Mouse (Mus musculus): ENCODE measurements around the gene March4. TPM values are rescaled to one million over a fixed set of nuclear protein-coding genes. Genes with fewer than 3 reads are reported as not detected.

The March4 gene
- polyA plus RNA-seq (2015; fragmentation: Nextera tagmentation; extraction: Ambion mirVana), result not detected in 2 replicates

- H3K4me1 ChIP-seq, result peaks cover 14% of the 10 kb centered on the region
- WGBS, result under 1% methylated on average over 41 of the region's 41 CpGs
- peak within 1 kb of the TSS; percentile 66 for H3K4me2 ChIP-seq (replicated peaks)
- peak within 1 kb of the TSS; percentile 36 for H3K4me3 ChIP-seq
- no peaks in the 10 kb centered on the region for H3K36me3 ChIP-seq
- no peaks in the 10 kb centered on the region for H3K9me3 ChIP-seq
- H3K27me3 ChIP-seq, result peaks cover 53% of the 10 kb centered on the region
- peak; percentile 90 for ATAC-seq (ENCODE audit: low FRiP score, low read depth)
- no peak within 1 kb of the TSS for H3K27ac ChIP-seq
- no peak within 1 kb of the TSS for H3K9ac ChIP-seq
Measured at GRCm38 (mm10) chr1:72536611-72537351, at the start of gene March4. Gene March4 (minus strand): TSS chr1:72536930.

GRCm38 (mm10) chr1:72585971-72586875 lies 49.5 kb upstream of the March4 start:
- 91% methylated on average over 17 of the region's 17 CpGs for WGBS
- no peaks in the 10 kb centered on the region for H3K9me3 ChIP-seq
- H3K27me3 ChIP-seq, result no peaks in the 10 kb centered on the region
- H3K27ac ChIP-seq, result no peak overlapping the region
- H3K4me2 ChIP-seq (replicated peaks), result no peak overlapping the region
- ATAC-seq (ENCODE audit: low FRiP score, low read depth), result no peak
- H3K4me1 ChIP-seq, result peaks cover 14% of the 10 kb centered on the region
- H3K36me3 ChIP-seq, result peaks cover 52% of the 10 kb centered on the region
- no peak overlapping the region for H3K4me3 ChIP-seq
- no peak overlapping the region for H3K9ac ChIP-seq

GRCm38 (mm10) chr1:72583906-72584305 lies 47.2 kb upstream of the March4 start:
- Histone ChIP-seq H3K9ac (peak overlapping the region; percentile 75), H3K4me1 (peaks cover 14% of the 10 kb centered on the region), H3K36me3 (peaks cover 34% of the 10 kb centered on the region), H3K4me2 (replicated peaks) (peak overlapping the region; percentile 74), H3K27ac (peak overlapping the region; percentile 88; the same call in 1 of the 2 replicates), H3K4me3 (peak overlapping the region; percentile 75), H3K9me3 (no peaks in the 10 kb centered on the region), H3K27me3 (no peaks in the 10 kb centered on the region)
- 72% methylated on average over 4 of the region's 4 CpGs for WGBS
- ATAC-seq (ENCODE audit: low FRiP score, low read depth), result no peak

- H3K4me2 ChIP-seq (replicated peaks), result peak within 1 kb of the TSS; percentile 74
- peak; percentile 100 for ATAC-seq (ENCODE audit: low FRiP score, low read depth)
- peaks cover 20% of the 10 kb centered on the region for H3K4me1 ChIP-seq
- H3K27me3 ChIP-seq, result 0 out of 2 replicates have a peak, but pooled peaks cover 6% of the 10 kb centered on the region
- H3K9ac ChIP-seq, result peak within 1 kb of the TSS; percentile 75
- H3K36me3 ChIP-seq, result peaks cover 27% of the 10 kb centered on the region
- no peaks in the 10 kb centered on the region for H3K9me3 ChIP-seq
- peak within 1 kb of the TSS; percentile 75 for H3K4me3 ChIP-seq
- H3K27ac ChIP-seq, result peak within 1 kb of the TSS; percentile 88
- WGBS, result 1% methylated on average over 25 of the region's 25 CpGs
Measured at GRCm38 (mm10) chr1:72582947-72583731, 46.4 kb upstream of the March4 start, which contains the start of gene Smarcal1. Gene Smarcal1 (plus strand): TSS chr1:72583251.

GRCm38 (mm10) chr1:72578806-72579205 lies 42.1 kb upstream of the March4 start:
- Histone ChIP-seq H3K9ac (no peak overlapping the region), H3K27me3 (peaks cover 14% of the 10 kb centered on the region; the same call in 1 of the 2 replicates), H3K9me3 (no peaks in the 10 kb centered on the region), H3K4me3 (no peak overlapping the region), H3K27ac (no peak overlapping the region), H3K36me3 (no peaks in the 10 kb centered on the region), H3K4me2 (replicated peaks) (no peak overlapping the region), H3K4me1 (peaks cover 16% of the 10 kb centered on the region)
- no peak for ATAC-seq (ENCODE audit: low FRiP score, low read depth)
- 29% methylated on average over 4 of the region's 4 CpGs for WGBS

- peaks cover 14% of the 10 kb centered on the region; the same call in 1 of the 2 replicates for H3K4me1 ChIP-seq
- WGBS, result 42% methylated on average over 15 of the region's 15 CpGs
- H3K27me3 ChIP-seq, result peaks cover 14% of the 10 kb centered on the region; the same call in 1 of the 2 replicates
- H3K9ac ChIP-seq, result no peak overlapping the region
- no peak overlapping the region for H3K4me3 ChIP-seq
- no peak overlapping the region for H3K27ac ChIP-seq
- no peak overlapping the region for H3K4me2 ChIP-seq (replicated peaks)
- no peaks in the 10 kb centered on the region for H3K36me3 ChIP-seq
- no peaks in the 10 kb centered on the region for H3K9me3 ChIP-seq
- no peak for ATAC-seq (ENCODE audit: low FRiP score, low read depth)
Measured at GRCm38 (mm10) chr1:72578351-72578750, 41.6 kb upstream of the March4 start.

- H3K27ac ChIP-seq, result no peak overlapping the region
- peaks cover 14% of the 10 kb centered on the region; the same call in 1 of the 2 replicates for H3K4me1 ChIP-seq
- H3K27me3 ChIP-seq, result peaks cover 14% of the 10 kb centered on the region; the same call in 1 of the 2 replicates
- H3K4me2 ChIP-seq (replicated peaks), result peak overlapping the region; percentile 57
- H3K9me3 ChIP-seq, result no peaks in the 10 kb centered on the region
- ATAC-seq (ENCODE audit: low FRiP score, low read depth), result no peak
- H3K36me3 ChIP-seq, result no peaks in the 10 kb centered on the region
- 2% methylated on average over 12 of the region's 12 CpGs for WGBS
- peak overlapping the region; percentile 10 for H3K4me3 ChIP-seq
- H3K9ac ChIP-seq, result peak overlapping the region; percentile 36
Measured at GRCm38 (mm10) chr1:72577481-72577922, 40.8 kb upstream of the March4 start.

- no peak for ATAC-seq (ENCODE audit: low FRiP score, low read depth)
- 42% methylated on average over 4 of the region's 4 CpGs for WGBS
- H3K4me1 ChIP-seq, result peaks cover 14% of the 10 kb centered on the region; the same call in 1 of the 2 replicates
- no peaks in the 10 kb centered on the region for H3K36me3 ChIP-seq
- H3K27me3 ChIP-seq, result peaks cover 14% of the 10 kb centered on the region; the same call in 1 of the 2 replicates
- no peak overlapping the region for H3K9ac ChIP-seq
- no peak overlapping the region for H3K27ac ChIP-seq
- no peaks in the 10 kb centered on the region for H3K9me3 ChIP-seq
- H3K4me2 ChIP-seq (replicated peaks), result no peak overlapping the region
- no peak overlapping the region for H3K4me3 ChIP-seq
Measured at GRCm38 (mm10) chr1:72575121-72575520, 38.4 kb upstream of the March4 start.

- Histone ChIP-seq H3K4me3 (no peak overlapping the region), H3K4me2 (replicated peaks) (no peak overlapping the region), H3K27ac (no peak overlapping the region), H3K9me3 (no peaks in the 10 kb centered on the region), H3K36me3 (no peaks in the 10 kb centered on the region), H3K27me3 (peaks cover 14% of the 10 kb centered on the region; the same call in 1 of the 2 replicates), H3K9ac (no peak overlapping the region), H3K4me1 (peaks cover 14% of the 10 kb centered on the region; the same call in 1 of the 2 replicates)
- no peak for ATAC-seq (ENCODE audit: low FRiP score, low read depth)
- 50% methylated on average over 7 of the region's 7 CpGs for WGBS
Measured at GRCm38 (mm10) chr1:72574608-72575007, 37.9 kb upstream of the March4 start.

GRCm38 (mm10) chr1:72574047-72574446 lies 37.3 kb upstream of the March4 start:
- peaks cover 14% of the 10 kb centered on the region; the same call in 1 of the 2 replicates for H3K27me3 ChIP-seq
- H3K4me1 ChIP-seq, result peaks cover 14% of the 10 kb centered on the region; the same call in 1 of the 2 replicates
- H3K27ac ChIP-seq, result no peak overlapping the region
- no peaks in the 10 kb centered on the region for H3K36me3 ChIP-seq
- no peak for ATAC-seq (ENCODE audit: low FRiP score, low read depth)
- H3K9ac ChIP-seq, result no peak overlapping the region
- H3K4me3 ChIP-seq, result no peak overlapping the region
- H3K4me2 ChIP-seq (replicated peaks), result no peak overlapping the region
- WGBS, result 24% methylated on average over 7 of the region's 7 CpGs
- no peaks in the 10 kb centered on the region for H3K9me3 ChIP-seq

GRCm38 (mm10) chr1:72568725-72569124 lies 32.0 kb upstream of the March4 start:
- no peaks in the 10 kb centered on the region for H3K4me1 ChIP-seq
- H3K27ac ChIP-seq, result no peak overlapping the region
- H3K36me3 ChIP-seq, result no peaks in the 10 kb centered on the region
- no peak overlapping the region for H3K4me3 ChIP-seq
- no peaks in the 10 kb centered on the region for H3K9me3 ChIP-seq
- no peaks in the 10 kb centered on the region for H3K27me3 ChIP-seq
- ATAC-seq (ENCODE audit: low FRiP score, low read depth), result no peak
- H3K9ac ChIP-seq, result no peak overlapping the region
- WGBS, result 95% methylated on average over 8 of the region's 8 CpGs
- no peak overlapping the region for H3K4me2 ChIP-seq (replicated peaks)
